Mouse (Mus musculus): ENCODE results near the gene Tceanc2.

GRCm38 (mm10) chr4:107097871-107098270 lies 81.0 kb downstream of the Tceanc2 start:
- TF ChIP-seq CTCF (IDR thresholded peaks at IDR 0.05; ENCODE audit: low read depth, low read length) = no peak
- TF ChIP-seq POLR2A (IDR thresholded peaks at IDR 0.05; ENCODE audit: insufficient read depth, low read length) = no peak
- TF ChIP-seq EP300 (IDR thresholded peaks at IDR 0.05; ENCODE audit: insufficient read depth, low read depth, low read length) = no peak

All from ES-Bruce4 (cell line).